Mouse (Mus musculus): ENCODE results near the gene Gm20388.

- TF ChIP-seq CTCF (IDR thresholded peaks at IDR 0.05; ENCODE audit: low read depth) (no peak), EP300 (IDR thresholded peaks at IDR 0.05; ENCODE audit: low read depth) (no peak)
Measured at GRCm38 (mm10) chr8:122969964-122970620, 3059.5 kb downstream of the Gm20388 start.
